Mouse (Mus musculus): ENCODE results near the gene Sike1. TPM values are rescaled to one million over a fixed set of nuclear protein-coding genes. Genes with fewer than 3 reads are reported as not detected.

The Sike1 gene
- total and polyA plus RNA-seq, 3 experiments, result 15.7 to 27.0 TPM; not detected in 1

DNA sequence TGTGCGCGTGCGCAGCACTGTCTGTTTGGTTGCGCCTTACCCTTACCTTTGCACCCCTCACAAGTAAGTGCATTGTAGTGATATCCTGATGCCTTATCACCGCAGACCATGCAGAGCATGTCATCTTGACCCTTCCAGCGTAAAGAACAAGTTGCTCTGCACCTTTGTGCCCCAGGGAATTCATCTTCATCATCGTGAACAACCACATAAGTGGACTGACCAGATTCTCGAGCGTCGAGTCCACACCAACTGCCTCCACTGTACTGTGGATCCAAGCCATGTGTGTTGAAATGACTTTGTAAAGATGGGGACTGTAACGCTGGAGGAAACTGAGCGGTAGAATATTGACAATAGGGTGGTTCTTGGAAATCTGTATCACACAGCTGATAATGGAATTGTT, 41.0 kb upstream of the Sike1 start:
- Histone ChIP-seq H3K4me3 (ENCODE audit: control insufficient read depth in 1 of 2, insufficient read depth in 1 of 2, low read depth in 2 of 2, low read length in 2 of 2) (no peak overlapping the region), H3K27me3 (ENCODE audit: control insufficient read depth in 1 of 2, insufficient read depth in 2 of 2, low read length in 2 of 2) (peaks cover 0 to 12% of the 10 kb centered on the region in 2 experiments; a peak in 3 of 4 replicates), H3K9ac (ENCODE audit: control insufficient read depth, low read depth, low read length, poor library complexity, severe bottlenecking) (no peak overlapping the region), H3K79me2 (ENCODE audit: control insufficient read depth, insufficient read depth, low read length, poor library complexity) (no peaks in the 10 kb centered on the region), H3K27ac (ENCODE audit: control insufficient read depth, low read depth, low read length) (no peak overlapping the region), H3K36me3 (ENCODE audit: control insufficient read depth in 1 of 2, insufficient read depth in 2 of 2, low read length in 2 of 2) (no peaks in the 10 kb centered on the region), H3K9me3 (replicated peaks; ENCODE audit: insufficient read depth, low read length) (no peaks in the 10 kb centered on the region), H3K4me1 (ENCODE audit: control insufficient read depth in 1 of 2, insufficient read depth in 2 of 2, low read length in 2 of 2) (no peaks in the 10 kb centered on the region)
- no peak for DNase-seq (ENCODE audit: low read depth, low spot score)
- no peak for TF ChIP-seq ELF1 (IDR thresholded peaks at IDR 0.05; ENCODE audit: low read depth, low read length)
- TF ChIP-seq MAFK (IDR thresholded peaks at IDR 0.05; ENCODE audit: borderline replicate concordance, low read depth, low read length), result no peak
- TF ChIP-seq ZMIZ1 (IDR thresholded peaks at IDR 0.05; ENCODE audit: low read depth, low read length), result no peak
- TF ChIP-seq ZKSCAN1 (IDR thresholded peaks at IDR 0.05; ENCODE audit: low read depth, low read length), result no peak
- no peak for TF ChIP-seq SIN3A (IDR thresholded peaks at IDR 0.05; ENCODE audit: low read length)
- no peak for TF ChIP-seq EP300 (IDR thresholded peaks at IDR 0.05; ENCODE audit: low read depth in 1 of 2, low read length in 2 of 2)
- TF ChIP-seq RCOR1 (IDR thresholded peaks at IDR 0.05; ENCODE audit: low read depth, low read length), result no peak
- no peak for TF ChIP-seq MAX (IDR thresholded peaks at IDR 0.05; ENCODE audit: low read length)
- TF ChIP-seq HCFC1 (IDR thresholded peaks at IDR 0.05; ENCODE audit: low read depth, low read length), result no peak
- no peak for TF ChIP-seq NELFE (IDR thresholded peaks at IDR 0.05; ENCODE audit: low read depth, low read length)
- TF ChIP-seq MYB (IDR thresholded peaks at IDR 0.05; ENCODE audit: low read depth, low read length), result no peak
- no peak for TF ChIP-seq KAT2A (conservative IDR thresholded peaks at IDR 0.05; ENCODE audit: low read depth, low read length)
- no peak for TF ChIP-seq E2F4 (IDR thresholded peaks at IDR 0.05; ENCODE audit: borderline replicate concordance, low read depth, low read length)

- DNase-seq (ENCODE audit: low read depth, low spot score), result no peak
Measured at GRCm38 (mm10) chr3:102955143-102955542, 40.4 kb upstream of the Sike1 start.

More at GRCm38 (mm10) chr3:102955143-102955542, 40.4 kb upstream of the Sike1 start:
- TF ChIP-seq GATA1 (IDR thresholded peaks at IDR 0.05; ENCODE audit: low read depth, low read length) (no peak), MYC (IDR thresholded peaks at IDR 0.05; ENCODE audit: low read depth, low read length) (no peak), EP300 (IDR thresholded peaks at IDR 0.05; ENCODE audit: low read depth in 1 of 2, low read length in 2 of 2) (no peak), CTCF (IDR thresholded peaks at IDR 0.05 in 2 of 3, conservative IDR thresholded peaks at IDR 0.05 in 1 of 3; ENCODE audit: control insufficient read depth in 1 of 3, insufficient read depth in 1 of 3, low read depth in 2 of 3, low read length in 3 of 3, poor library complexity in 1 of 3, severe bottlenecking in 1 of 3) (no peak), ETS1 (IDR thresholded peaks at IDR 0.05; ENCODE audit: low read depth, low read length) (no peak), ZKSCAN1 (IDR thresholded peaks at IDR 0.05; ENCODE audit: low read depth, low read length) (no peak), RAD21 (IDR thresholded peaks at IDR 0.05; ENCODE audit: low read depth, low read length) (no peak), ELF1 (IDR thresholded peaks at IDR 0.05; ENCODE audit: low read depth, low read length) (no peak), TAL1 (IDR thresholded peaks at IDR 0.05; ENCODE audit: low read length) (no peak), CHD1 (IDR thresholded peaks at IDR 0.05; ENCODE audit: low read depth, low read length) (no peak), SMC3 (IDR thresholded peaks at IDR 0.05; ENCODE audit: low read depth, low read length) (no peak), SIN3A (IDR thresholded peaks at IDR 0.05; ENCODE audit: low read length) (no peak), MAFK (IDR thresholded peaks at IDR 0.05; ENCODE audit: borderline replicate concordance, low read depth, low read length) (no peak)
- Histone ChIP-seq H3K27ac (ENCODE audit: control insufficient read depth, low read depth, low read length) (no peak overlapping the region), H3K9me3 (replicated peaks; ENCODE audit: insufficient read depth, low read length) (no peaks in the 10 kb centered on the region), H3K79me2 (ENCODE audit: control insufficient read depth, insufficient read depth, low read length, poor library complexity) (no peaks in the 10 kb centered on the region), H3K27me3 (ENCODE audit: control insufficient read depth in 1 of 2, insufficient read depth in 2 of 2, low read length in 2 of 2) (peaks cover 0 to 12% of the 10 kb centered on the region in 2 experiments; a peak in 3 of 4 replicates), H3K9ac (ENCODE audit: control insufficient read depth, low read depth, low read length, poor library complexity, severe bottlenecking) (no peak overlapping the region), H3K36me3 (ENCODE audit: control insufficient read depth in 1 of 2, insufficient read depth in 2 of 2, low read length in 2 of 2) (no peaks in the 10 kb centered on the region), H3K4me1 (ENCODE audit: control insufficient read depth in 1 of 2, insufficient read depth in 2 of 2, low read length in 2 of 2) (no peaks in the 10 kb centered on the region), H3K4me3 (ENCODE audit: control insufficient read depth in 1 of 2, insufficient read depth in 1 of 2, low read depth in 2 of 2, low read length in 2 of 2) (no peak overlapping the region)

All from MEL (cell line).